Mouse (Mus musculus): ENCODE measurements at regions not wholly inside any gene's neighbourhood (a gene's known extent, or its start where the extent isn't known, plus 50 kb on each side); places are given as distances from the start of the nearest gene placed in this dataset.

DNA sequence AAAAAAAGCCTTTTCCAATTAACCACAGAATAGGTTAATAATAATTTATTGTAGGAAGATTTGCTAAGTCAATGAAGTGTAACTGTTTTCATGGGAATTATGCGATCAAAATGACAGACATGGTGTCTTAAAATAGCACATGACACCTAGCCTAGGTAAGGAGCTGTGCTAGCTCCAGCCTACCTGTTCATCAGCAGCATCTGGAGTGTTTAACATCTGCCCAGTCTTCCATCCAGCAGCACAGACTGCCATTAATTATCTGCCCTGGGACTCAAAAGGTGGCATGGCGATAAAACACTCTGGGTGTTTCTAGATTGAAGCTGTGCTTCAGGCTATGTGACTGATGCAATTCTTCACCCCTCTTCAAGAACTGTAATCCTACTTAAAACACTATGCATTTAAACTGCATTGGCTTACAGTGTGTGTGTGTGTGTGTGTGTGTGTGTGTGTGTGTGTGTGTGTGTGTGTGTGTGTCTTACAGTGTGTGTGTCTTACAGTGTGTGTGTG is 296.4 kb downstream of the Rnd3 start:
- TF ChIP-seq CTCF (IDR thresholded peaks at IDR 0.05; ENCODE audit: extremely low read depth, insufficient read length, insufficient replicate concordance, low read depth, low read length) = no peak
- no peak for TF ChIP-seq POLR2A (IDR thresholded peaks at IDR 0.05; ENCODE audit: low read depth, low read length)

Data from small intestine, adult 2 months (tissue).